Mouse (Mus musculus) CH12.LX (cell line): ENCODE data around the gene Trap1.

Experiments
- BHLHE40 ChIP-seq: IDR thresholded peaks from 2 replicates; pipeline ENCODE4 v1.6.1; 2011; ENCODE audit warnings: mild to moderate bottlenecking, low read depth, low read length, improper control_type of control experiment
- CHD2 ChIP-seq: IDR thresholded peaks from 2 replicates; pipeline ENCODE4 v1.6.1; 2011; ENCODE audit warnings: low read length, improper control_type of control experiment
- CTCF ChIP-seq, 2 experiments: IDR thresholded peaks in 1 of 2; conservative IDR thresholded peaks in 1 of 2; 2 replicates each; pipeline ENCODE4 v1.5.1; 2011 to 2012; ENCODE audit warnings: low read depth in 2 of 2, low read length in 2 of 2, improper control_type of control experiment in 1 of 2, inconsistent platforms in 1 of 2, mild to moderate bottlenecking in 1 of 2, moderate library complexity in 1 of 2
- EP300 ChIP-seq: IDR thresholded peaks from 2 replicates; pipeline ENCODE4 v1.6.1; 2011; ENCODE audit warnings: low read length, improper control_type of control experiment
- GABPA ChIP-seq: IDR thresholded peaks from 2 replicates; pipeline ENCODE4 v1.6.1; 2012; ENCODE audit warnings: low read depth, low read length, improper control_type of control experiment, inconsistent platforms; ENCODE audit not compliant: insufficient replicate concordance
- KAT2A ChIP-seq: IDR thresholded peaks from 2 replicates; pipeline ENCODE4 v1.6.1; 2012; ENCODE audit warnings: low read length, improper control_type of control experiment, inconsistent platforms; ENCODE audit not compliant: insufficient replicate concordance
- MEF2A ChIP-seq: IDR thresholded peaks from 2 replicates; pipeline ENCODE4 v1.6.1; 2014; ENCODE audit warnings: low read depth, mild to moderate bottlenecking, inconsistent platforms, low read length, improper control_type of control experiment, borderline replicate concordance
- NRF1 ChIP-seq: IDR thresholded peaks from 2 replicates; pipeline ENCODE4 v1.6.1; 2014; ENCODE audit warnings: low read depth, mild to moderate bottlenecking, inconsistent platforms, low read length, improper control_type of control experiment, moderate library complexity
- POLR2A ChIP-seq: IDR thresholded peaks from 2 replicates; pipeline ENCODE4 v1.6.1; 2011; ENCODE audit warnings: low read depth, mild to moderate bottlenecking, improper control_type of control experiment, low read length
- POLR2AphosphoS2 ChIP-seq: IDR thresholded peaks from 2 replicates; pipeline ENCODE4 v1.6.1; 2011; ENCODE audit warnings: low read depth, low read length, improper control_type of control experiment
- RAD21 ChIP-seq: IDR thresholded peaks from 2 replicates; pipeline ENCODE4 v1.6.1; 2011; ENCODE audit warnings: low read depth, mild to moderate bottlenecking, low read length, improper control_type of control experiment, moderate library complexity
- SIN3A ChIP-seq: IDR thresholded peaks from 2 replicates; pipeline ENCODE4 v1.6.1; 2012; ENCODE audit warnings: low read length, improper control_type of control experiment, inconsistent platforms
- TCF12 ChIP-seq: IDR thresholded peaks from 2 replicates; pipeline ENCODE4 v1.6.1; 2014; ENCODE audit warnings: low read depth, mild to moderate bottlenecking, inconsistent platforms, low read length, improper control_type of control experiment
- USF1 ChIP-seq: IDR thresholded peaks from 2 replicates; pipeline ENCODE4 v1.6.1; 2014; ENCODE audit warnings: low read depth, mild to moderate bottlenecking, inconsistent platforms, low read length, improper control_type of control experiment

- TF ChIP-seq GABPA, result no peak
- TF ChIP-seq CTCF (conservative IDR thresholded peaks at IDR 0.05 in 1 of 2, IDR thresholded peaks at IDR 0.05 in 1 of 2; ENCODE audit: low read depth in 2 of 2, low read length in 2 of 2), result no peak
- TF ChIP-seq KAT2A, result no peak
- TF ChIP-seq POLR2AphosphoS2, result no peak
- TF ChIP-seq POLR2A, result no peak
- TF ChIP-seq MEF2A, result no peak
- TF ChIP-seq EP300, result no peak
- TF ChIP-seq RAD21, result no peak
- TF ChIP-seq TCF12, result no peak
- no peak for TF ChIP-seq CHD2
- TF ChIP-seq USF1, result no peak
- no peak for TF ChIP-seq NRF1
- peak; percentile 18; the same call in 1 of the 2 replicates for TF ChIP-seq BHLHE40
- TF ChIP-seq SIN3A, result no peak
Observed at GRCm38 (mm10) chr16:4074836-4075235, 2.8 kb downstream of the Trap1 start.
